Mouse (Mus musculus): Measurements from ENCODE around the gene Fam13c.

- TF ChIP-seq USF1 (IDR thresholded peaks at IDR 0.05; ENCODE audit: low read depth) (no peak), POLR2AphosphoS2 (IDR thresholded peaks at IDR 0.05; ENCODE audit: insufficient read length, low read depth) (no peak), POLR2A (IDR thresholded peaks at IDR 0.05; ENCODE audit: insufficient read length, low read depth) (no peak), TCF12 (IDR thresholded peaks at IDR 0.05; ENCODE audit: insufficient read depth, poor library complexity, severe bottlenecking) (no peak), MYOD1 (IDR thresholded peaks at IDR 0.05; ENCODE audit: control insufficient read depth in 1 of 3, insufficient read length in 2 of 3, low read depth in 2 of 3) (no peak), REST (IDR thresholded peaks at IDR 0.05; ENCODE audit: insufficient read depth, insufficient read length) (no peak)
Observed at GRCm38 (mm10) chr10:70504871-70505270, 64.6 kb downstream of the Fam13c start.

Measured in myocyte (in vitro differentiated cells).